Mouse (Mus musculus) left cerebral cortex, adult 9 months (tissue): ENCODE data around the gene Zfp830.
A peak's percentile ranks its signal among the peaks of the same experiment; 100 is the strongest.

ENCODE experiments used
- DNase-seq, 2 experiments: peaks; one replicate each; pipeline ENCODE4 v3.0.0; 2022; ENCODE audit warnings: low spot score in 2 of 2

The Zfp830 gene

GRCm38 (mm10) chr11:82763742-82764437, at the start of gene Zfp830, which contains the start of gene Cct6b:
Gene Zfp830, plus strand, starts transcription at chr11:82764345.
Gene Cct6b, minus strand, starts transcription at chr11:82764321.
- DNase-seq: peak; percentile 72 to 91

GRCm38 (mm10) chr11:82719294-82719693, 44.9 kb upstream of the Zfp830 start:
- DNase-seq: no peak

GRCm38 (mm10) chr11:82726862-82727261, 37.3 kb upstream of the Zfp830 start:
- no peak for DNase-seq

- DNase-seq: no peak
Observed at GRCm38 (mm10) chr11:82734227-82734626, 29.9 kb upstream of the Zfp830 start.

GRCm38 (mm10) chr11:82739006-82739405, 25.1 kb upstream of the Zfp830 start:
- DNase-seq: no peak

GRCm38 (mm10) chr11:82746138-82746537, 18.0 kb upstream of the Zfp830 start:
- peak in 1 of 2 experiments; percentile 14 for DNase-seq

- no peak for DNase-seq
Observed at GRCm38 (mm10) chr11:82746857-82747366, 17.2 kb upstream of the Zfp830 start.

GRCm38 (mm10) chr11:82752349-82753115, 11.6 kb upstream of the Zfp830 start:
- DNase-seq: no peak

- DNase-seq: no peak
Observed at GRCm38 (mm10) chr11:82755919-82756318, 8.2 kb upstream of the Zfp830 start.

- no peak for DNase-seq
Observed at GRCm38 (mm10) chr11:82762286-82762829, 1.8 kb upstream of the Zfp830 start.

- DNase-seq: no peak
Observed at GRCm38 (mm10) chr11:82763261-82763660, 884 bp upstream of the Zfp830 start.

- DNase-seq: no peak
Observed at GRCm38 (mm10) chr11:82764438-82764924, 336 bp downstream of the Zfp830 start.

GRCm38 (mm10) chr11:82780134-82780533, 16.0 kb downstream of the Zfp830 start:
- DNase-seq: no peak

GRCm38 (mm10) chr11:82780983-82781903, 17.1 kb downstream of the Zfp830 start, which contains the start of gene Lig3:
Gene Lig3, plus strand, starts transcription at chr11:82781108.
- DNase-seq: peak; percentile 78 to 95

- DNase-seq: no peak
Observed at GRCm38 (mm10) chr11:82782197-82782596, 18.1 kb downstream of the Zfp830 start.

GRCm38 (mm10) chr11:82783453-82783852, 19.3 kb downstream of the Zfp830 start:
- no peak for DNase-seq

GRCm38 (mm10) chr11:82806656-82807055, 42.5 kb downstream of the Zfp830 start:
- DNase-seq: no peak

GRCm38 (mm10) chr11:82807370-82807769, 43.2 kb downstream of the Zfp830 start:
- no peak for DNase-seq

- DNase-seq: no peak
Observed at GRCm38 (mm10) chr11:82808485-82808884, 44.3 kb downstream of the Zfp830 start.
